Mouse (Mus musculus): Measurements from ENCODE around the gene Zfp704. TPM values are rescaled to one million over a fixed set of nuclear protein-coding genes. Genes with fewer than 3 reads are reported as not detected.

The Zfp704 gene
- polyA plus RNA-seq (2015; fragmentation: Nextera tagmentation; extraction: Ambion mirVana): 6.0 and 6.3 TPM in 2 replicates

DNA sequence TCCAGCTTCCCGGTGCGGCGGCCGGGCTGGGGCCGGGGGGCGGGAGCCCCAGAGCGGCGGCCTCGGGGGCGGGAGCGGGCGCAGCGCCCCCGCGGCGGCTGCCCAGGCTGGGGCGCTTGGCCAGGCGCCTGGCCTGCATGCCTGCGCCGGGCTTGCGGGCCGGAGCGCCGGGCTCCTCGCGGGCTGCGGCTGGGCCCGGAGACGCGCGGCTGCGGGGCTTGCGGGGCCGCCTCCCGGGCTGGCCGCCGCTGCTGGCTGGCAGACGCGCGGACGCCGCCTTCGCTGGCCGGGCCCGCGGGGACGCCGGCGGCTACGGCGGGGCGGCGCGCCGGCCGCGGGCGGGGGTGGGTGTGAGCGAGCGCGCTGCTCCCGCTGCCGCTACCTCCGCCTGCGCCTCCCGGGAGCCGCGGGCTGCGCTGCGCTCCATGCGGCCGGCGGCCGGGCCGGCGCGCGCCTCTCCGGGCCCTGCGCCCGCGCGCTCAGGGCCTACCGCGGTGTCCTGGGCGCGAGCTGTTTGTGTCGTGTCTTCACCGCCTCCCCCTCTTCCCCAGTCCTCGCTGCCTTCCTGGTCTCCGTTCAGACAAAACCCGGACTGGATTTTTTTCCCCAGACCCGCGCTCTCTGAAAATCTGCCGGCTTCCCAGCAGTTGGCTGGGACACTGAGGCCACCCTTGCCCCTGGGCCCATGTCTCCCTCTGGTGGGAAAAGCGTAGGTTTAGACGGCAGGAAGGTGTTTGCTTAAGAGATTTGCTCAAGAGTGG, at the start of gene Zfp704:
Zfp704 (minus strand) TSS at position 505 of the 761 bp plus-strand sequence.
- Histone ChIP-seq H3K27me3 (replicated peaks) (no peaks in the 10 kb centered on the region), H3K4me2 (replicated peaks) (peak within 1 kb of the TSS; percentile 77), H3K4me3 (replicated peaks) (peak within 1 kb of the TSS; percentile 88), H3K9me3 (no peaks in the 10 kb centered on the region), H3K4me1 (replicated peaks) (peaks cover 14% of the 10 kb centered on the region), H3K27ac (peak within 1 kb of the TSS; percentile 95), H3K9ac (peak within 1 kb of the TSS; percentile 82), H3K36me3 (no peaks in the 10 kb centered on the region)
- WGBS: under 1% methylated on average over 71 of the region's 97 CpGs
- peak; percentile 90 for ATAC-seq

DNA sequence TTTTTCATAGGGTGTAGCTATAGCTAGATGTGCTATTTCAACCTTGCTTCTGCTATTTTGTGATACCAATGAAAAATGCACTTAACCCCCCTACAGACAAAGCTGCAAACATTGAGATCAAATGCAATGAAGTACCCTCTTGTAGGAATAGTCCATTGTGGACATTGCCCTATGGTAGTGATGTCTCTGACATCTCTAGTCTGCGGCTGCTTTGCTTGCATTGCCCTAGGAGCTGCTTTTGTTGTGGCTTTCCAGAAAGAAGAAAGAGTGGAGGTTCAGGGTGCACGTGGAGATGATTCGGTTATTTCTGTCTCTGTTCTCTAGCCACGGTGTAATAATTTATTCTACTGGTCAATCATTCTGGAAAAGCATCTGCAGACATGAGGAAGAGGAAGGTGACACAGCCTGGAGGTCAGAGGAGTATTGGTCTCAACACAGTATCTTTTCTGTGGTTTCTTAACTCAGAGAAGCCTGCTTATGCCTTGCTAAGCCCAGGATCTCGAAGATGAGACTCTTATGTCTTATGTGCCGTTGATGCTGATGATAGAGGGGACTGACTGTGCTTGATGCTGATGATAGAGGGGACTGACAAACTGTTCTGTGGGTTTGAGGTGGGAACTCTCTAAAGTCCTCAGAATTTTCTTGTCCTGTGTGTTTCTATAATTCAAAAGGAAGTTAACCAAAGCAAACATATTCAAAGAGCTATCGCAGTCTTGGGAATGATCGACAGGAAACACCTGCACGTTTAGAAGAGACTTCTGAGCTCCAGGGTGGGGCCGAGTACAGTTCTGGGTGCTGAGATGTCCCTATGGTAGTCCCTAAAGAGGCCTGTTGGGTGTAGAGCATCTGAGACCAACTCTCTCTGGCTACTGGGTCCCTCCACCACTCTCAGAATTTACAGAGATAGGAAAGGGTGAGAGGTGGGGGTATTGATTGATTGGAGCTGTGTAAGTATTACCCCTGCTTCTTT, 23.4 kb upstream of the Zfp704 start:
- Histone ChIP-seq H3K4me3 (replicated peaks) (no peak overlapping the region), H3K4me1 (replicated peaks) (no peaks in the 10 kb centered on the region), H3K4me2 (replicated peaks) (no peak overlapping the region), H3K27ac (no peak overlapping the region), H3K36me3 (no peaks in the 10 kb centered on the region), H3K27me3 (replicated peaks) (no peaks in the 10 kb centered on the region), H3K9ac (no peak overlapping the region), H3K9me3 (no peaks in the 10 kb centered on the region)
- 79% methylated on average over 10 of the region's 10 CpGs for WGBS
- no peak for ATAC-seq

DNA sequence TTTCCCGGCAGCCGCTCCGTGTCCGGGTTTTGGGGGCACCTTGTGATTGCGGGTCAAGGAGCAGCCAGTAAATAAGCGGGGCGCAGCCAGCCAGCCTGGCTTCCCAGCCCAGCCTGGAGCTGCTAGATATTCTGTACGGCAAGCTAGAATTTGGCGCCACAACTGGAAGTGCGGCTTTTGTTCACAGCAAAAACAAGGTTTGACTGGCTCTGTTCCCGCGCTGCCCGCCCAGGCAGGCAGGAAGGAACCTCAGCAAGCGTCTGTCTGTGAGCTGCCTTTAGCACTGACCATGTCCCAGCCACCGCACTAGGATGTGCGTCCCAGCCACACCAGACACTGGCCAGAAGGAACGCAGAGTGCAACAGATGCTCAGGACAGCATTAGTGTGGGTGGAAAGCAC, 20.1 kb upstream of the Zfp704 start:
- H3K4me3 ChIP-seq (replicated peaks): 0 out of 2 replicates have a peak overlapping the region, but pooled peaks have one; percentile 2
- 0 out of 2 replicates have a peak overlapping the region, but pooled peaks have one; percentile 21 for H3K9ac ChIP-seq
- no peaks in the 10 kb centered on the region for H3K4me1 ChIP-seq (replicated peaks)
- no peaks in the 10 kb centered on the region for H3K9me3 ChIP-seq
- H3K36me3 ChIP-seq: no peaks in the 10 kb centered on the region
- H3K27ac ChIP-seq: no peak overlapping the region
- no peaks in the 10 kb centered on the region for H3K27me3 ChIP-seq (replicated peaks)
- peak; percentile 51; the same call in 1 of the 2 replicates for ATAC-seq
- H3K4me2 ChIP-seq (replicated peaks): peak overlapping the region; percentile 53
- WGBS: 11% methylated on average over 17 of the region's 17 CpGs

DNA sequence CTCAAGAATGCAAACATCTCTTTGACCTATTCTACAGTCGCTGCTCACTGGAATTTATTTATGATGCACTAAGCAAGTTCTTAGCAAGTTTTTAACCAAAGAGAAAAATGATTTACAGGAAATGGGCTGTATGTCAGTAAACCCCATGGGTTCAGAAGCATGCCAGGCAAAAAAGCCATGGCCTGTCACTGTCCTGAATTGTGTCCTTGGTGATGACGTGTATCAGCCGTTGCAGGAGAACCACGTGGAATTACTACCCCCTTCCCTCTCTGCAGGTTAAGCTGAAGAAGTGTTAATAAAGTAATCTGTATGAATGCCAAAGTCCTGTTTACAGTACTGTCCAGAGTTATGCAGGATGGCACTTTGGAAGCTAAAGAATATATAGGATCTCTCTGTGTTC, 18.2 kb upstream of the Zfp704 start:
- Histone ChIP-seq H3K4me3 (replicated peaks) (no peak overlapping the region), H3K27me3 (replicated peaks) (no peaks in the 10 kb centered on the region), H3K36me3 (no peaks in the 10 kb centered on the region), H3K9me3 (no peaks in the 10 kb centered on the region), H3K4me1 (replicated peaks) (no peaks in the 10 kb centered on the region), H3K9ac (no peak overlapping the region), H3K27ac (no peak overlapping the region), H3K4me2 (replicated peaks) (no peak overlapping the region)
- ATAC-seq: no peak
- 41% methylated on average over 4 of the region's 4 CpGs for WGBS

DNA sequence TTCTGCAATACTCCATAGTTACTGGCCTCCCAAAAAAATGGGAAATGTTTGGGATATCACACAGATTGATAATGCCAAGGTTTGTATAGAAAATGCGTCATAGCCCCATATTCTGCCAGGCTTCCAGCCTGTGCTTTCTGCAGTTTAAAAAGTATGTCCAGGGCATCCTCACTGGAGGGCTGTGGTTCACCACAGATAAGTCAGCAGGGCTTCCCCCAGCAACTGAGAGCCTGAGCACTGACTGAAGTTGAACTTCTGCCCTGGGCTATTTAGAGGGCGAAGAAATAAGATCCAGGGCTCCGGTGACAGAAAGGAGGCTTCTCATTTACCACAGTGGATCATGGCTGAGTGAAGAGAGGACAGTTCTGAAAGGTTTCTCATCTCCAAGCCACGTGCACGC, 16.3 kb upstream of the Zfp704 start:
- H3K27me3 ChIP-seq (replicated peaks): no peaks in the 10 kb centered on the region

DNA sequence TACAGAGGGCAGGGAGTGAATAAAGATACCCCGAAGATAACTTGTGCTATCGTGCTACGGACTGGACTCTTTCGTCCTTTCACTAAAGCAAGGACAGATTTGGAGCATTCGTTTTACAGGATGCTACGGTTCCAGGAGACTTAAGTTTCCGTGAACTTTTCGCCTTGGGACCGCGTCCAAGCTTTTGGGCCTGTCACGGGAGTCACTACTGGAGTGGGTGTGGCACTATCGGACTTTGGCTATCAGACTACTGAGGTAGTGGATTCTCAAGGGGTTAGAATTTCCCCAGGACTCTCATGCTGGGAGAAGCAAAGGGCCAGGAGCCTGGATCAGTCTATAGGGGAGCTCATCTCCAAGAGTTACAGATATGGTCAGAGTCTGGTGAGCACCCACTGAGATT, 10.7 kb upstream of the Zfp704 start:
- Histone ChIP-seq H3K27ac (no peak overlapping the region), H3K4me2 (replicated peaks) (no peak overlapping the region), H3K4me3 (replicated peaks) (no peak overlapping the region), H3K9ac (no peak overlapping the region), H3K9me3 (no peaks in the 10 kb centered on the region), H3K36me3 (no peaks in the 10 kb centered on the region), H3K4me1 (replicated peaks) (0 out of 2 replicates have a peak, but pooled peaks cover 4% of the 10 kb centered on the region), H3K27me3 (replicated peaks) (no peaks in the 10 kb centered on the region)
- WGBS: 85% methylated on average over 12 of the region's 12 CpGs
- no peak for ATAC-seq

More for the DNA sequence above, 16.3 kb upstream of the Zfp704 start:
- Histone ChIP-seq H3K36me3 (no peaks in the 10 kb centered on the region), H3K27ac (no peak overlapping the region), H3K9ac (no peak overlapping the region), H3K4me2 (replicated peaks) (no peak overlapping the region), H3K9me3 (no peaks in the 10 kb centered on the region), H3K4me3 (replicated peaks) (no peak overlapping the region), H3K4me1 (replicated peaks) (no peaks in the 10 kb centered on the region)
- 69% methylated on average over 5 of the region's 5 CpGs for WGBS
- no peak for ATAC-seq

DNA sequence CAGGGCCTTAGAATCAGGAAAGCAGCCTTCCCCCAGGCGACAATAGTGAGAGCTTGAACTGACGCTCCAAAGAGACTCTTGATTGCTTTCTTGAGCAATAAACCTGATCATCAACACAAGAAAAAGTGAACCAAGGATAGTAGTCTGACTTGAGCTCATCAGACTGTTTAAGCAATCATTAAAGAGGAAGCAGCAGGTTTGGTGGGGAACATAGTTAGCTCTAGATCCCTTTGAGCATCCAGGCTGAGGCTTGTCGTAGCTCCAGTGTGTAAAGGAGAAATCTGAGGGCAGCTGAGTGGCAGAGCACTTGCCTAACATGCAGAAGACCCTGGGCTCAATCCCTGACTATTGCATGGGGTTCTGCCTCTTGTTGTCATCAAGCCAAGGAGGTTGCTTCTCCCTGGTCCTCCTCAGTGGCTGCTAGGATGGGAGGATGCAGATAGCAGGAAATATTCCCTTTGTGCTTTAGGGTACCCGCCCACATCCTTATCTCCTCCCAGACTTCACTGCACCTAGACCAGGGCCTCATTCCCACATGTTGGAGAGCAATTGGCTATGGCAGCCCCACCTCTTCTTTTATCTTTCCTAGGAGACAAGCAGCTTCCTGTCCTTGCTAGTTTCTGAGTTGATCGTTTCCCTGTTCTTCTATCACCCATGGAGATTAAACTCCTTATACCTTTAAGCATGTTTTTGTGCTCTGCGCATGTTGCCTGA, 9.8 kb upstream of the Zfp704 start:
- H3K4me1 ChIP-seq (replicated peaks): 0 out of 2 replicates have a peak, but pooled peaks cover 4% of the 10 kb centered on the region
- peak; percentile 87 for ATAC-seq
- H3K36me3 ChIP-seq: no peaks in the 10 kb centered on the region
- H3K4me3 ChIP-seq (replicated peaks): no peak overlapping the region
- WGBS: 59% methylated on average over 6 of the region's 6 CpGs
- no peaks in the 10 kb centered on the region for H3K9me3 ChIP-seq
- H3K27me3 ChIP-seq (replicated peaks): no peaks in the 10 kb centered on the region
- H3K27ac ChIP-seq: no peak overlapping the region
- no peak overlapping the region for H3K4me2 ChIP-seq (replicated peaks)
- no peak overlapping the region for H3K9ac ChIP-seq

DNA sequence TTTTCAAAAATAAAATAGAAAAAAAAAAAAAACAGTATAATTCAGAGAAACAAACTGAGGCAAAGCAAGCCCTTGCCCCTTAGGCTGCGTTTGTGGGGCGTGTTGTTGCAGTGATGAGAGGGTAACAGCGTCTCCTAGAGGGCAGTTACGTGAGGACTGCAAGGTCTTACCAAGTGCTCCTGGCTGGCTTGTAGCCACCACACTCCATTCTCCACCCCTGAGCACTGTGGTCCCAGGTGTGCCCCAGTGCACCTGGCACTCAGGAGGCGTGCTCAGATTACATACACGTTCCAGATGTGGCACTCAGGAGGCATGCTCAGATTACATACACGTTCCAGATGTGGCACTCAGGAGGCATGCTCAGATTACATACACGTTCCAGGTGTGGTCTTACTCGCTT, 7.2 kb upstream of the Zfp704 start:
- no peak overlapping the region for H3K9ac ChIP-seq
- no peaks in the 10 kb centered on the region for H3K27me3 ChIP-seq (replicated peaks)
- no peak overlapping the region for H3K4me3 ChIP-seq (replicated peaks)
- no peak for ATAC-seq
- 79% methylated on average over 9 of the region's 9 CpGs for WGBS
- no peak overlapping the region for H3K27ac ChIP-seq
- H3K4me2 ChIP-seq (replicated peaks): no peak overlapping the region
- H3K4me1 ChIP-seq (replicated peaks): 0 out of 2 replicates have a peak, but pooled peaks cover 4% of the 10 kb centered on the region
- H3K9me3 ChIP-seq: no peaks in the 10 kb centered on the region
- H3K36me3 ChIP-seq: no peaks in the 10 kb centered on the region

DNA sequence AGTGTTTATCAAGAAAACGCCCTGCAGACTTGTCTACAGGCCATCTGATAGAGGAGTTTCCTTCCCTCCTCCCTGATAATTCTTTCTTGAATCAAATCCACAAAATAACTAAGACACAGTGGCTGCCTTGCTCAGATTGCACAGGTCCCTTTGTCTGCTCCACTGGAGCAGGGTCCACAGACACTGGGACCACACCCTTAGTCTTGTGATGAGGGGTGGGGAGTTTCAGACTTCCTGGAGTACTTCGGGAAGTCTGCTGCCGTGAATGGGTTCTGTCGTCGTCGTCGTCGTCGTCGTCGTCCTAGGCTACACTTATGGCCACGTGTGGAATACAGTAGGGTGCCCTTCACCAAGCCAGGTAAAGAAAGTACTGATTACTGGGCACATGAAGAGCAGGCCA, 4.8 kb upstream of the Zfp704 start:
- Histone ChIP-seq H3K4me2 (replicated peaks) (no peak overlapping the region), H3K4me1 (replicated peaks) (no peaks in the 10 kb centered on the region), H3K27me3 (replicated peaks) (no peaks in the 10 kb centered on the region), H3K9me3 (no peaks in the 10 kb centered on the region), H3K27ac (no peak overlapping the region), H3K36me3 (no peaks in the 10 kb centered on the region), H3K9ac (no peak overlapping the region), H3K4me3 (replicated peaks) (no peak overlapping the region)
- WGBS: 52% methylated on average over 12 of the region's 12 CpGs
- peak; percentile 41 for ATAC-seq

DNA sequence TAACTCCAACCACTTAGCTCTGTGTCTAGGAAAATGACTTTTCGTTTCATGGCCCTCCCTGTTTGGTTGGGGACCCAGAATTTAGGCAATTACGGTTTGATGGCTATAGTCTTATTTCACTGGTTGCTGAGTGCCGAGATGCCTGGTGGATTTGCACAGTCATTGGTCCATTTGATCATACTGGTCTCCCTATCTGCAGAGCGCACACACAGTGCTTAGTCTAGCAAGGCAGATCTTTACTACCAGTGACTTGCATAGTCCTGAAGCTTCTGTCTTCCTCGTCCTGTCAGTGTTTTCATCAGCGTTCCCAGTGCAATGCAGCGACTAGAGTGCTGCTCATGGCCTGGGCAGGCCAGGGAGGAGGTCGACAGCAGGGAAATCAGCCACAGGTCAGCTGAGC, 4.1 kb upstream of the Zfp704 start:
- Histone ChIP-seq H3K4me1 (replicated peaks) (no peaks in the 10 kb centered on the region), H3K9ac (no peak overlapping the region), H3K4me2 (replicated peaks) (no peak overlapping the region), H3K27ac (no peak overlapping the region), H3K27me3 (replicated peaks) (no peaks in the 10 kb centered on the region), H3K4me3 (replicated peaks) (no peak overlapping the region), H3K9me3 (no peaks in the 10 kb centered on the region), H3K36me3 (no peaks in the 10 kb centered on the region)
- ATAC-seq: no peak
- WGBS: 71% methylated on average over 8 of the region's 8 CpGs

DNA sequence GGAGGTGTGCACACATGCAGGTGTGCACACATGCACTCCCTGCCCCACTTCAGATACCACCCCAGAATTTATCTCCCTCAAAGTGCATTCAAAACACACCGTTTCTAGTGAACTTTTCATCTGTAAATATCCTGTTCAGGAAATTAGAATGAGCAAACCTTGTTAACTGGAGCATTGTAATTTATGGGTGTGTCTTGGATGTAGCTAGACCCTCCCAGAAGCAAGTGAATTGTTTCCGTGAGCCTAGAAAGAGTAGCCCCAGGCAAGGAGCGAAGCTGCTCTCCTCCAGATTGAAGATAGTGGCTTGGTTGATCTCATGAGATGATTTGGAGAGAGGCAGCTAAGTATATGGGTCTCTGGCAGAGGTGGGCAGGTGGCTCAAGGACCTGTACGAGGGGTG, 1.3 kb upstream of the Zfp704 start:
- H3K9ac ChIP-seq: no peak overlapping the region
- no peaks in the 10 kb centered on the region for H3K36me3 ChIP-seq
- H3K9me3 ChIP-seq: no peaks in the 10 kb centered on the region
- no peak overlapping the region for H3K4me3 ChIP-seq (replicated peaks)
- no peaks in the 10 kb centered on the region for H3K27me3 ChIP-seq (replicated peaks)
- no peak for ATAC-seq
- H3K27ac ChIP-seq: no peak overlapping the region
- H3K4me1 ChIP-seq (replicated peaks): peaks cover 4% of the 10 kb centered on the region
- H3K4me2 ChIP-seq (replicated peaks): no peak overlapping the region
- WGBS: 64% methylated on average over 4 of the region's 4 CpGs

DNA sequence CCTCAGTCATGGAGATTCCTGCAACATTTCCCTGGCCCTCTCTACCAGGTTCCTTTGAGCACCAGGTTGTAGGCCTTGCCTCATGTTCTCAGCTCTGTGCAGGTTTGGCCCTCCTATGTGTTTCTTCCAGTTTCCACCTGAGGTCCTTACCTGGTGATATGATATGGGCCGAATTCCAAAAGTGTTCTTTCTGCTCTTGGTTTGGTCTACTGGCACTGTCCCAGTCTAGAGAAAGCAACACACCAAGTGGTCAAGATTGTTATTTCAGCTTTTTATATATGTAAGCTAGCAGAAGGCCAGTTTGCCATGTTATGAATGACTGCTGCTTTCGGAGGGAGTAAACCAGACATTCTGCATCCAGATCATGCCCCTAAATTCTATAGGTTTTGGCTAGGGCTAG, 541 bp upstream of the Zfp704 start:
- Histone ChIP-seq H3K4me3 (replicated peaks) (no peak overlapping the region), H3K9ac (no peak overlapping the region), H3K36me3 (no peaks in the 10 kb centered on the region), H3K9me3 (no peaks in the 10 kb centered on the region), H3K27me3 (replicated peaks) (no peaks in the 10 kb centered on the region), H3K4me1 (replicated peaks) (peaks cover 12% of the 10 kb centered on the region), H3K4me2 (replicated peaks) (peak overlapping the region; percentile 77; the same call in 1 of the 2 replicates), H3K27ac (0 out of 2 replicates have a peak overlapping the region, but pooled peaks have one; percentile 95)
- WGBS: 86% methylated on average over 2 of the region's 2 CpGs
- ATAC-seq: no peak; the same call in 1 of the 2 replicates
